Mouse (Mus musculus): ENCODE data around the gene Hand1.

- TF ChIP-seq CTCF (IDR thresholded peaks at IDR 0.05; ENCODE audit: insufficient read depth, low read depth, low read length) = no peak
- no peak for TF ChIP-seq POLR2A (IDR thresholded peaks at IDR 0.05; ENCODE audit: insufficient read depth, low read depth, low read length)
These were observed 4.5 kb upstream of the Hand1 start for GRCm38 (mm10) chr11:57836872-57837680.
